Mouse (Mus musculus) duodenum, adult 2 months (tissue): Measurements from ENCODE around the gene Slc9b1. TPM values are rescaled to one million over a fixed set of nuclear protein-coding genes. Genes with fewer than 3 reads are reported as not detected.

Experiments
- polyA plus RNA-seq: library from polyadenylated mRNA; depleted of rRNA; stranded (reverse); fragments of >200 nt; gene quantifications from 2 replicates; pipeline ENCODE4 v1.2.3, GENCODE M21; 2012; ENCODE audit warnings: low replicate concordance; rRNA removed

The Slc9b1 gene
- not detected in 2 replicates for polyA plus RNA-seq

GRCm38 (mm10) chr3:135347739-135348264 is at the start of gene Slc9b1:
Gene Slc9b1, plus strand, starts transcription at chr3:135348029.

GRCm38 (mm10) chr3:135307411-135308259 is 40.2 kb upstream of the Slc9b1 start, which contains the start of gene Slc9b2:
Gene Slc9b2, plus strand, starts transcription at chr3:135307700.

GRCm38 (mm10) chr3:135423608-135424212 is 75.9 kb downstream of the Slc9b1 start, which contains the start of gene Cisd2:
Gene Cisd2, minus strand, starts transcription at chr3:135423925.

GRCm38 (mm10) chr3:135437758-135438495 is 90.1 kb downstream of the Slc9b1 start, which contains the start of gene Ube2d3:
Gene Ube2d3, plus strand, starts transcription at chr3:135438149.

Other genes with a start within 250 kb of the Slc9b1 start
- 0.21 and 0.95 TPM in 2 replicates for gene Cenpe, start 135.5 kb upstream of the Slc9b1 start, polyA plus RNA-seq
- gene Bdh2, start 66.8 kb upstream of the Slc9b1 start, polyA plus RNA-seq, result 0.43 and 0.50 TPM in 2 replicates
- 0.12 TPM in 1 of 2 replicates, not detected in the other for gene Slc9b2, start 40.3 kb upstream of the Slc9b1 start, polyA plus RNA-seq
- gene Cisd2, start 75.9 kb downstream of the Slc9b1 start, polyA plus RNA-seq, result 29.1 and 45.0 TPM in 2 replicates
- 201 and 222 TPM in 2 replicates for gene Ube2d3, start 90.1 kb downstream of the Slc9b1 start, polyA plus RNA-seq
- gene Manba, start 137.6 kb downstream of the Slc9b1 start, polyA plus RNA-seq, result 2.0 and 4.4 TPM in 2 replicates